Mouse (Mus musculus): ENCODE measurements around the gene C87499.

C87499 gene

GRCm38 (mm10) chr4:88634311-88634710 lies at the start of gene C87499:
Gene C87499, minus strand, starts transcription at chr4:88634411.
- no peak for DNase-seq (ENCODE audit: low spot score in 2 of 2)

DNA sequence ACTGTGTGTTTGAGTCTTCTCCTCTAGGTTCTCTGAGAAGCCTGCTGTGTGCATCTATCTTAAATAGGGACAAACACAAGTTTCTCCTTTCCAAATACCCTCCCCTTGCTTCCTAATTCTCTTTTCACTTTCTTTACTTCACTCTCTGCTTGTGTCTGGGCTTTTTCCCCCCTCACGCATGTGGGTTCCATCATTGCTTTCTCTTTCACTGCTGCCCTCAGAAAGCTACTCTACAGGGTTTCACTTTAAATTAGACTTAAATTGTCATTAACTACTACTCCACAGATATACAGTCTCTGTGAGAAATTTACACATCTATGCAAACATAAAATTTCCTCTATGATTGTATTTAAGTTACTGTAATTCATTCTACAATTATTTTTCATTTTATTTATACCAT lies 49.6 kb upstream of the C87499 start, which contains the start of gene Ifna2:
TSS of gene Ifna2 (minus strand) at position 101 of the 400 bp plus-strand sequence.
- DNase-seq (ENCODE audit: low spot score in 2 of 2): no peak

- DNase-seq (ENCODE audit: low spot score in 2 of 2): no peak
Measured at GRCm38 (mm10) chr4:88681353-88681752, 47.1 kb upstream of the C87499 start.

DNA sequence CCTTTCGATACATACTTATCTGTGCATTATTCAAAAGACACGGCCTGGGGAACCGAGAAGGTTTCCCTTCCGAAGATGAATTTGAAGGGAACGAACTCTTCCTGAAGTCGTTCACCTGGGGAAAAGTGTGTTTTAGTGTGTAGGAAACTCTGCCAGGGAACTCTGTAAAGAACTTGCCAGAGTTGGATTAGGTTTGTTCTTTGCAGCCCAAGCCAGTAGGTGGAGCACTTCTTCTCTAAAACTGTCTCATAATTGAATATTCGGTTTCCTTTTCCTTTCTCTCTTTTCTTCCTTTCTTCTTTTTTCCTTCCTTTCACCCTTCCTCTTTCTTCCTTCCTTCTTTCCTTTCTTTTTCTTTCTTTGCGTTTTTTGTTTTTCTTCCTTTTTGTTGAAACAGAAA lies 46.2 kb upstream of the C87499 start:
- DNase-seq (ENCODE audit: low spot score in 2 of 2): peak; percentile 37 to 44

DNA sequence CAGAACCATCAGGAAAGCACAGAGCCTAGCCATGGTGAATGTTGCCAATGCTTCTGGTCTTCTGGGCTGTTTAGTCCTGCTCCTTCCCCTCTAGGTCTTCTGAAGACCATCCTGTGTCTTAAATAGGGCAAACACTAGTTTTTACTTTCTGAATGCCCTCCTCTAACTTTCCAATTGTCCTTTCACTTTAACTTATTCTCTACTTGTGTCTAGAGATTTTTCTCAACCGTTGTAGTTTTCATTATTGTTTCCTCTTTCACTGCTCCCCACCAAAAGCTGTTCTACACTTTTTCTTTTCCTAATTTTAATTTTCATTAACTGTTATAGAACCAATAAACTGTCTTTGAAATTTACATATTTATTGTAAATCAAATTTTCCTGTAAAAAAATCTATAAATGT lies 42.6 kb upstream of the C87499 start, which contains the start of gene Ifna16:
TSS of gene Ifna16 (minus strand) at position 101 of the 400 bp plus-strand sequence.
- no peak for DNase-seq (ENCODE audit: low spot score in 2 of 2)

GRCm38 (mm10) chr4:88655461-88655860 lies 21.2 kb upstream of the C87499 start:
- no peak for DNase-seq (ENCODE audit: low spot score in 2 of 2)

DNA sequence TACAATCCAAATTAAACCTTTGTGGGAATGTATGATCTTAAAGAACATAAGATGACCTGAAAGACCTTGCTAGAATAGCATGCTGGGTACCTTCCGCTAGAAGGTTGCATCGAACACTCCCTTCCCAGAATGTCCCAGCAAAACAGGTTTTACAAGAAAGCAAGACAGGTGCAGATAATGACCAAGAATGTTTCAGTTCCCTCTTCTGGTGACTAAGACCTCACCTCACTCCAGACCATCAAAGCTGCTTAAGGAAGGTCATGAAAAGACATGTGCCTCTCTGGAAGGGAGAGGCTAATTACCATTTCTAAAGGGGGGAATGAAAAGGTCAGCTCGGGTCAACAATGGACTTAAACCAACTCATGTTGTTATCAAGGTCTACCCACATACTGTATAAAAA lies 19.4 kb upstream of the C87499 start:
- DNase-seq (ENCODE audit: low spot score in 2 of 2): no peak

- no peak for DNase-seq (ENCODE audit: low spot score in 2 of 2)
Measured at GRCm38 (mm10) chr4:88644359-88644758, 10.1 kb upstream of the C87499 start, which contains the start of gene Ifna13. Gene Ifna13, minus strand, starts transcription at chr4:88644459.

DNA sequence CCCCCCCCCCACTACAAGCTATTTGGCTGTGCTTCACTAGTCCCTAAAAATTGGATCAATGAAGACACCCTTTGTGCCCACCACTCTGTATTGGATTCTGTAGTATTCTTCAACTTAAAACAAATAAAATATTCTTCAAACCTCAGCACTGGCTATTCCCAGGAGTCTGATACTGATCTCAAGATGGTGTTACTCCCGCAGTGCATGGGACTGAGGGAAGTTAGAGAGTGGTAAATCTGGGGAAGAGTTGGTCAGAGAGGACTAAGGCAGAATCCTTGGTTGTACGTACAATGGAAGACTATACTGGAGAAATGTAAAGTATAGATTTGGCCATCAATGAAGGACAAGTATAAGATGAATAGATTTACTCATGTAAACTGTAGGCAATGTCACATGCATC lies 8.3 kb upstream of the C87499 start:
- no peak for DNase-seq (ENCODE audit: low spot score in 2 of 2)

DNA sequence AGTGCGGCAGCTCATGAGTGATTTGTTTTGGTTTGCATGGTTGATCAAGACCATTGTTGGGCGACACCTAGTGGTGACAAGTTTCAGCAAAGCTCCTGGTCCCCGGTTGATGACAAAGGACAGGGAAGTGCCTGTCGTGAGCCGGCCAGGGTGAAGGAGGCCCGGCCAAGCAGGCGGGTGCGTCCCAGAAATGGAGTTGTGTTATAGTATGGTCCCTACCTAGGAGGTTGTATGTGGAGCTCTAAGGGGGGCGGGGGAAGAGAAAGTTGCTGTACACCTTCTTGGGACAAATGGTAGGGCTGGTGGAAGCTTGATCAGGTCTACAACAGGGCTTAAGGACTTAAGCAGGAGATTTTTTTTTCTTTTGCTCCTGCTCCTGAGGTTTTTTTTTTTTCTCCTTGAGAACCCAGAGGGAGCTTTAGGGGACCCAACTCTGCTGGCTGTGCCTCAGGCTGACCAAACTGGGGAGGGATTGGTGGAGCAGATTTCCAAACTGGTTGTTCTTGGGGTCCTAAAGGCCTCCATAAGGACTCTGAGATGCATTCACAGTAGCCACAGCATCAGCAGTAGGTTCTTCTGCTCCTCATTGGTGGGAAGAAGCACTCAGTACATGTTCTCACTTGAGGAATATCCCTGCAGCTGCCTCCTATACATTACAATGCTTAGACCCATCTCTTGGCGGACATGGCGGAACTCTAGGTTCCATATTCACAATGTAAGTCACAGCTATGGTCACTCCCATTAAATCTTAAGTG lies 7.0 kb upstream of the C87499 start:
- peak; percentile 89 to 91 for DNase-seq (ENCODE audit: low spot score in 2 of 2)

- no peak for DNase-seq (ENCODE audit: low spot score in 2 of 2)
Measured at GRCm38 (mm10) chr4:88640704-88641076, 6.5 kb upstream of the C87499 start.

DNA sequence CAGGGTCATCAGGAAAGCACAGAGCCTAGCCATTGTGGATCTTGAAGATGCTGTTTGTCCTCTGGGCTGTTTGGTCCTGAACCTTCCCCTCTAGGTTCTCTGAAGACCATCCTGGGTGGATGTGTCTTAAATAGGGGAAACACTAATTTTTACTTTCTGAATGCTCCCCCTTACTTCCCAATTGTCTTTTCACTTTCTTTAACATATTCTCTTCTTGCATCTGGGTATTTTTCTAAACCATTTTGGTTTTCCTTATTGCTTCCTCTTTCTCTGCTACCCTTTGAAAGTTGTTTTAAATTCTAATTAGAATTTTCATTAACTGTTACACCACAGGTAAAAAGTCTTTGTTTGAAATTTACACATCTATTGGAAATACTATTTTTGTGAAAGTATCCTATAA lies 30.9 kb downstream of the C87499 start, which contains the start of gene Ifna12:
TSS of gene Ifna12 (minus strand) at position 101 of the 400 bp plus-strand sequence.
- DNase-seq (ENCODE audit: low spot score in 2 of 2): no peak

DNA sequence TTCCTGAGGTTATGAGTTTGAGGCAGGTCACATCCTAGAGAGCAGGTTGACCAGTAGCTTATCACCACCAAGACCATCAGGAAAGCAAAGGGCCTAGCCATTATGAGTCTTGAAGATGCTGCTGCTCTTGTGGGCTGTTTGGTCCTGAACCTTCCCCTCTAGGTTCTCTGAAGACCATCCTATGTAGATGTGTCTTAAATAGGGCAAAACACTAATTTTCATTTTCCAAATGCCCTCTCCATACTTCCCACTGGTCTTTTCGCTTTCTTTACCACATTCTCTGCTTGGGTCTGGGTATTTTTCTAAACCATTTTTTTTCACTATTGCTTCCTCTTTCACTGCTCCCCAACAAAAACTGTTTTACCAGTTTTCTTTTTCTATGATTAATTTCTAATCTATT lies 41.9 kb downstream of the C87499 start, which contains the start of gene Ifna9:
TSS of gene Ifna9 (minus strand) at position 101 of the 400 bp plus-strand sequence.
- DNase-seq (ENCODE audit: low spot score in 2 of 2): no peak

All from right cerebral cortex, adult 2 months (tissue).